Mouse (Mus musculus): ENCODE measurements around the gene Slc25a23. TPM values are rescaled to one million over a fixed set of nuclear protein-coding genes. Genes with fewer than 3 reads are reported as not detected.

The Slc25a23 gene
- total RNA-seq (2021), result 100 to 1,000 TPM; 308 to 317 TPM
- long read RNA-seq, transcript Slc25a23-201 (10 exons, 3,362 nt), result major isoform, 20 of 82 reads
- long read RNA-seq, partial matches to known transcripts, result 21 of 82 reads
- long read RNA-seq, other reads (novel, unspliced or antisense), result 40 of 82 reads

DNA sequence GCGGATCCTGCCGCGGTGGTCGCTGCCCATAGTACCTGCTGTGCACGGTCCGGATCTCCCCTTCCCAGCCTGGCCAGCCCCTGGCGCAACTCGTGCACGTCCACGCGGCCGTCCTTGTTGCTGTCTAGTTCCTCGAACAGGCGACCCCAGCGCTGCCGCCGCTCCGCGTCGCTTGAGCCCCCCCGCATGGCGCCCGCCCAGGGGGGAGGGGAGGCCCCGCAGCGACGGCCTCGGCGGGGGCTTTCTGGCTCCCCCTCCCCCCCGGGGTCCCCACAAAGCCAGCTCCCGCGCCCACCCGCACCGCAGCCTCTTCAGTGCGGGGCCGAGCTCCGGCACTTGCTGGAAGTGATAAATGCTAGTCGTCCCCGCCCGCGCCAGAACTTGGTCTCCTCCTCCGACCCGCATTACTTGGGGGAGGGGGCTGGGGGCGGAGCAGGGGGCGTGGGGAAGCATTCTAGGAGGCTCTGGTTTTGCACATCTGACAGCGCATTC is at the start of gene Slc25a23:
Slc25a23 (minus strand) TSS at position 378 of the 492 bp plus-strand sequence.
- DNase-seq (ENCODE audit: low spot score in 2 of 2), result peak; percentile 80 to 84

DNA sequence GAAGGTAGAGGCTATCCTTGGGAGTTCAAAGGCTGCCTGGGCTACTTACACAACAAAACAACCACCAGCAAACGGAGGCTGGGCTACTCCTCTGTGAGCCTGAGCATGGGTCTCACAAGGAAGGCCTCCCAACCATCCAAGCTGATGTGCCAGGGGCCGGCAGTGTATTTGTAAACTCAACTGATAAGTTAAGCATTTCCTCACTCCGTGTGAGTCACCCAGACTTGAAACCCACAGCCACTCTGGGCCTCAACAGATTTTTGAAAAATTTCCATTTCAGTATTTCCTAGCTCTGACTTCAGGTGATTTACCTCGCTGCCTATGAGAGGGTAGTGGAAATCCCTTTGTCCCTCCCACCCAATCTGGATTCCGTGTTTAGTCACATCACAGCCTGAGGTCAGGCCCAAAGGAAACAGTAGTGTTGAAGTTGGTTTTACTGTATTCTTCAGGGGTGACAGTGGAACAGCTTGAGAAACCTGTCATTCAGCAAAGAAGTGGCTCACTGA is 49.1 kb upstream of the Slc25a23 start:
- no peak for DNase-seq (ENCODE audit: low spot score in 2 of 2)

DNA sequence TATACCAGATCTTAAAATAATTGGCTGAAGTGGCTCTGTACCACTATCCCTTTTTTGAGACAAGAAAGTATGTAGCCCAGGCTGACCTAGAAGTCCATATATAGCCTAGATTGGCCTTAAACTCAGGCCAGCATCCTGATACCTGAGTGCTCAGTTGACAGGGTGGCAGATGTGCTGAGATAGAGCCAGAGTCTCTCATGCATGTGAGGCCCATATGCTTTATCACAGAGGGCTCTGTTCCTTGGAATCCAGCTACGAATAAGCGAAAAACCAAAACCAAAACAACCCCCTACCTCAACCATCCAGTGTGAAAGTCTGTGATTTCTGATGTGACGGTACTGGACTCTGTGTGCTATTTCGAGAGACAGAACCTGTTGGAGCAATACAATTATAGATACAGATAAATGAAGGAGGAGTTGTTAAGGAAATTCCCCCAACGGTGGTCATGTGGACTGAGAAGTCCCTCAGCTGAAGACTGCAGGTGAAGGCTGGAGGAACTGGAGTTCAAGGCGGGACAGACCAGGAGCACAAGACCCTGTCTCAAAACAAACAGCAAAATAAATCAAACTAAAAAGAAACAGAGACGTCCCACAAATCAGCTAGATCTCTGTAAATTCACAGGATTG is 48.5 kb upstream of the Slc25a23 start:
- no peak for DNase-seq (ENCODE audit: low spot score in 2 of 2)

DNA sequence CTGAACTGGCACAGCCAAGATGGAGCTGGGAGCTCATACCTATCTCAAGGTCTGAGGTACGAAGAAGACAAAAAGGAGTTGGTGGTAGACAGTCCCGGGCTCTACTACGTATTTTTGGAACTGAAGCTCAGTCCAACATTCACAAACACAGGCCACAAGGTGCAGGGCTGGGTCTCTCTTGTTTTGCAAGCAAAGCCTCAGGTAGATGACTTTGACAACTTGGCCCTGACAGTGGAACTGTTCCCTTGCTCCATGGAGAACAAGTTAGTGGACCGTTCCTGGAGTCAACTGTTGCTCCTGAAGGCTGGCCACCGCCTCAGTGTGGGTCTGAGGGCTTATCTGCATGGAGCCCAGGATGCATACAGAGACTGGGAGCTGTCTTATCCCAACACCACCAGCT is 47.4 kb upstream of the Slc25a23 start:
- DNase-seq (ENCODE audit: low spot score in 2 of 2), result no peak

DNA sequence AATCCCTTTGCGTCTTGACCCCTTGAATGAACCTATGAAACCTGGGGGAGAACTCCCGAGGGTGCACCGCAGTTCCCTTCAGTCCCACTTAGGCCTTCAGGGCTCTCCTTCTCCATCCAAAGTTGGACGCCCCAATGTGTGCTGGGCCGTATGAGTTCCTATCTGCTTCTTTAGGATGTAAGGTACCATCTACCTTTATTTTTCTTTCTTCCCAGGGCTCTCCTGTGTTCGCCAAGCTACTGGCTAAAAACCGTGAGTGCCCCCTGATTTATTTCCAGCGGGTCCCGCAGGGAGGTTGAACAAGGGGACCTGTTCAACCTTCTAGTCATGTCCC is 46.3 kb upstream of the Slc25a23 start:
- DNase-seq (ENCODE audit: low spot score in 2 of 2), result no peak

DNA sequence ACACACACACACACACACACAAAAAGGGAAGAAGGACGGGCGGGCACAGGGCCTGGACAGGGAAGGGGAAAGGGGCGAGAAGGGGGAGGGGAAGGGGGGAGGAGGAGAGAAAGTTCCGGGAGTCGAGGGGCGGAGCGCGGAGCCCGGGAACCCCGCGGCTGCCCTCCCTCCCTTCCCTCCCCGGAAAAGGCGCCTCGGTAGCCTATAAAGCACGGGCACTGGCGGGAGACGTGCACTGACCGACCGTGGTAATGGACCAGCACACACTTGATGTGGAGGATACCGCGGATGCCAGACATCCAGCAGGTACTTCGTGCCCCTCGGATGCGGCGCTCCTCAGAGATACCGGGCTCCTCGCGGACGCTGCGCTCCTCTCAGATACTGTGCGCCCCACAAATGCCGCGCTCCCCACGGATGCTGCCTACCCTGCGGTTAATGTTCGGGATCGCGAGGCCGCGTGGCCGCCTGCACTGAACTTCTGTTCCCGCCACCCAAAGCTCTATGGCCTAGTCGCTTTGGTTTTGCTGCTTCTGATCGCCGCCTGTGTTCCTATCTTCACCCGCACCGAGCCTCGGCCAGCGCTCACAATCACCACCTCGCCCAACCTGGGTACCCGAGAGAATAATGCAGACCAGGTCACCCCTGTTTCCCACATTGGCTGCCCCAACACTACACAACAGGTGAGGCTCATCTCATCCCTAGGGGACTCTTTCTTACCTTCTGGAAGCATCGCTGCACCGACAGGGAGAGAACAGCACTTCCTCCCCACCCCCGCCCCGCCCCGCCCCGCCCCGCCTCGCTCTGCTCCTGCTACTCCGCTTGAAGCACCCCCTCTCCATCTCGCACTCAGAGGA is 45.7 kb upstream of the Slc25a23 start, which contains the start of gene Tnfsf9:
Tnfsf9 (plus strand) TSS at position 145 of the 854 bp plus-strand sequence.
- DNase-seq (ENCODE audit: low spot score in 2 of 2), result peak in 1 of 2 experiments; percentile 46

DNA sequence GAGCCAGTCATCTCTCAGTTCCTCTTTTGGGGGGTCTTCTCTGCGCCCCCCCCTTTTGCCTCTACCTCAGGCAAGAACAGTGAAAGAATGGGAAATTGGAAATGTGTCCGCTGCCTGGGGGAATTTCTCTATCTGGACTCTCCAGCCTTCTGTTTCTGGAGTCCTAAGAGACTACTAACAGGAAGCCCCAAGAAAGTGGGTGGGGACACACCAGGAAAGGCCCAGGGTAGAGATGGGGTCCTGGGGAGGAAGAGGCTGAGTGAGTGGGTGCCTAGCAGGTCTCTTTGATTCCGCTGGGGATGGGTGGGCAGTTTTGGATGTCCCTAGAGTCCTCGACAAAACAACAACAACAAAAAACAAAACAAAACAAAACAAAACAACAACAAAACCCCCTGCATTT is 44.8 kb upstream of the Slc25a23 start:
- no peak for DNase-seq (ENCODE audit: low spot score in 2 of 2)

DNA sequence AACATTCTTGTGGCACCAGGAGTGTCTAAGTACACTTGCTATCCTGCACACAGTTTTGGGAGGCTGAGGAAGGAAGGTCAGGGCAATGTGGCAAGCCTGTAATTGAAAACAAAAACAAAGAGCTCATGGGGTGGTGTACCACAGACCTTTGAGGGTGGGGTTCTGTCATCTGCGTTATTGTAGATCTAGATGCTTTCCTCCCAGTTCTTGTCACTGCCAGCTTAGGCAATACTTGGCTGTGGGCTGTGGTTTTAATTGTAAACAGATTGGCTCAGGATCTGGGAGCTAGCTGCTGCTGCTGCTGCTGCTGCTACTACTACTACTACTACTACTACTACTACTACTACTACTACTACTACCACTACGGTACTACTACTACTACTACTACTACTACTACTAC is 42.6 kb upstream of the Slc25a23 start:
- no peak for DNase-seq (ENCODE audit: low spot score in 2 of 2)

DNA sequence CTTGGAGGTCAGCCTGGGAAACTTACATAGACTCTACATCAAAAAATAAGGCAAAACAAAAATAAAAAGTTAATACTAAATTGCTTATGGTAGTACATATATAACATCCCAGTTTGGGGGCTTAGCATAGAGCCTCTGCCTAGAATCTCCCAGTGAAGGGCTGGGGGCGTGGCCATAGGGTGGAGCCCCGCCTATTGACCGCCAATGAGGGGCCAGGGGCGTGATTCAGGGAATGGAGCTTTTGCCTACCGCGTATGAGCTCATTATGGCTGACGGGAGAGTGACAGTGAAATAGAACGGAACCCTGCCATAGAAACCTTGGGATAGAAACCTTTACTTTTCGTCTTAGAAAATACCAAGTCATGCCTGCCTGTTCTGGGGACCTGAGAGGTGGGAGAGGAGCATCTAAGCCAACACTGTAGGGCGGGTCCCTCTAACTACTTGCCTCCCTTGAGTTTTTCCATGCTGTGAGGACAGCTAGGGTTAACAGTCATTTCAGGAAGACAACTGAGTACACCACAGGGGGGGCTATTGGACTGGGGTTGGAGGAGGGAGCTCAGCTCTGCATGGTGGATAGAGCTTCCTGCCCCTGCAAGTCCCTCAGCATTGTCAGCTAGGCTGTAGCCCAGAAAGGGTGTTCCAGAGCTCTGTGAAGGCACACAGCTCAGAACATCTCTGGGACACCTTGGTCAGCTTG is 40.1 kb upstream of the Slc25a23 start:
- DNase-seq (ENCODE audit: low spot score in 2 of 2), result no peak

DNA sequence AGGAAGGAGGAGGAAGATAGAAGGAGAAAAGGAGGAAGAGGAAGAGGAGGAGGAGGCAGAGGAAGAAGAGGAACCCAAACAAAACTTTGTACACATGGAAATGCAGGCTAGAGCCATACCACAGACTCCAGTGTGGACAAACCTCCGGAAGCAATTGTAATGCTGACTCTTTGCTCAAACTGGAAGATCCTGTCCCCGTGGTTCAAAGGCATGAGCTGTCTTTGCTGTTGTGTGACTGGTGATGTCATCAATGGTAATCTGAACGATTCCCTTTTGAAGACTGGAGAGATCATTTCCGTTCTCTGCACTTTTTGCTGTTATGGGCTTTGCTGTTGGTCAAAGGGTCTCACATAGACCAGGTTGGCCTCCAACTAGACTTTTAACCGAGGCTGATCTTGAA is 38.7 kb upstream of the Slc25a23 start:
- no peak for DNase-seq (ENCODE audit: low spot score in 2 of 2)

DNA sequence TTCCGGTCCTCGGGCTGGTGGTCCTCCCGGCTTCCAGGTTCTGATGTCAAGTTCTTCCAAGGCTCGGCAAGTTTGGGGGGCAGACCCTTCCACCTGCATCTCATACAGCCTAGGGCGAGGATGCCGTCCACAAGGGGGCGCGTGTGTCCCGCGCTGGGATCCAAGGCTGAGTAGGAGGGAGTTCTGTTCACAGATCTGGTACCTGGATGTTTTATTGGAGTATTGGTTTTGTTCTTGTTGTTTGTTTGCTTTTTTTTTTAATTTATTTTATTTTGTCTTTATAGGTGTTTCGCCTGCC is 36.9 kb upstream of the Slc25a23 start:
- DNase-seq (ENCODE audit: low spot score in 2 of 2), result peak; percentile 90 to 92

DNA sequence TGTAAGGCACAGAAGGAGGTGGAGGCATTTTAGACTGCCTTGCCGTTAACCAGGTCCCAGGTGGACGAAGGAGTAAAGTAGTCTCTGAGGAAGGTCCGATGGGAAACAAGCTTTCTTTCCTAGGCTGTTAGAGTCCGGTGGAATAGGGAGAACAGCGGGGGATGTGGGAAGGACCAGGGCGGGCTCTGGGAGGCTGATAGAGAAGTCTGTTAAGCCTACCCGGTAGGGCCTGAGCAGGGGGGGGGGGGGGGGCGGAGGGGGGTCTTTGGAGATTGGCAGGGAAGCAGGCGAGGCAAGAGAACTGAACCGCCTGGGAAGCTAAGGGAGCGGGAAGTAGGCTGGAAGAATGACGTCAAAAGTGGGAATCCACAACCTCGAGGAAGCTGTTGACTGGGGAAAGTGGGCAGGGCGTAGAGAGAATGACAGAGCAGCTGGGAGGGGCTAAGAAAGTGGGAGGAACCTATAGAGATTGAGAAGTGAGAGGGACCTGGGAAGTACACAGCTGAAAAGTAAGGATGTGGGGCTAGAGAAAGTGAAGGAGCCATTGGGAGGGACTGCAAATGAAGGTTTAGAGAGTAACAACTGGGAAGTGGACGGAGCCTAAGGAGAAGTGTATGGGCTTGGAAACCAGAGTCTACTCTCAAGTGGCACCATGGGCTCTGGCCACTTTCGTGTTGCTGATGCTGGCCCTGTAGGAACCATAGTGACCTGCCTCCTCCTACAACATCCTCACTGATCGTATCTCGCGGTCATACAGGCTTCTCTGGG is 36.4 kb upstream of the Slc25a23 start:
- no peak for DNase-seq (ENCODE audit: low spot score in 2 of 2)

DNA sequence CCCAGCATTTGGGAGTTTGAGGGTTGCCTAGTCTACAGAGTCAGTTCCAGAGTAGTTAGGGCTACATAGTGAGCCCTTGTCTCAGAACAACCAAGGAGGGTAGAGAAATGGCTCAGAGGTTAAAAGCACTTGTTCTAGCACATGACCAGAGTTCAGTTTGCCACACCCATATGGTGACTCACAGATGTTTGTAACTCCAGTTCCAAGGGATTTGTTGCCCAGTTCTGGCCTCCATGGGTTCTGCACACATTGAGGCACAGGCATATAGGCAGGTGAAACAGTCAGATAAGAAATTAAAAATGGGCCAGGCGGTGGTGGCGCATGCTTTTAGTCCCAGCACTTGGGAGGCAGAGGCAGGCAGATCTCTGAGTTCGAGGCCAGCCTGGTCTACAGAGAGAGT is 34.6 kb upstream of the Slc25a23 start:
- no peak for DNase-seq (ENCODE audit: low spot score in 2 of 2)

DNA sequence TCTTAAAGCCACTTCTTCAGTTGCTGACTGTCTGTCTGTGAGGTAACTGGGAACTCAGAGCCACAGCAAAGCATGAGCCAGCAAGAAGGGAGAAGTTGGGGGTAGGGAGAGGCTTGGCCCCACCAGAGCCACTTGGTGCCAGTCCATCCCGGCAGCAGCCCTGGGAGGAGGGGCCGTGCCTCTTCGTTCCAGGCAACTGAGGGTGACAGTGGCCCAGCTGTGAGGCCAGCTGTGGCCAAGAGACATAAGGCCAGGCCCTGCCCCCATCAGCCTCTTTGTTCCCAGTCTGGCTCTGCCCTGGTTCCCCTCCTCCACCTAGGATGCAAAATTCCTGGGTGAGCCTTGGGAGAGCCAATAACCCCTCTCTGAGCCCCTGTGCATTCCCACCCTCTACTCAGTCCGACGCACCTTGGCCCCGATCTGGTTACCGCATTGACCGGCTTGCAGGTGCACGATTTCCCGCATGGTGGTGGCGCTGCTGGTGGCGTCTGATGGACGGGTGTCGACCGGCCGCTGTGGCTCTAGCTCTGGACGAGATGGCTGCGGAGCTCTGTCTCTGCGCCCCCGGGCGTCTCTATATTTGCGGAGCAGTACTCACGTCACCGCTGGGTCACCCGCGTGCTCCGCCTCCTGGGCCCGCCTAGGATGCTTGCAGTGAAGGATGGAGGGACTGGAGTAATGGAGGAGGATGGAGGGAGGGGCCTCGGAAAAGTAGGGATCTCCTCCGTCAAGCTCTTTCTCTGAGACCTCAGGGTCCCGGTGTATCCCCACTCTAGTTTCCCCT is 27.6 kb upstream of the Slc25a23 start, which contains the start of gene Tubb4a:
Tubb4a (minus strand) TSS at position 734 of the 784 bp plus-strand sequence.
- peak; percentile 75 to 82 for DNase-seq (ENCODE audit: low spot score in 2 of 2)

DNA sequence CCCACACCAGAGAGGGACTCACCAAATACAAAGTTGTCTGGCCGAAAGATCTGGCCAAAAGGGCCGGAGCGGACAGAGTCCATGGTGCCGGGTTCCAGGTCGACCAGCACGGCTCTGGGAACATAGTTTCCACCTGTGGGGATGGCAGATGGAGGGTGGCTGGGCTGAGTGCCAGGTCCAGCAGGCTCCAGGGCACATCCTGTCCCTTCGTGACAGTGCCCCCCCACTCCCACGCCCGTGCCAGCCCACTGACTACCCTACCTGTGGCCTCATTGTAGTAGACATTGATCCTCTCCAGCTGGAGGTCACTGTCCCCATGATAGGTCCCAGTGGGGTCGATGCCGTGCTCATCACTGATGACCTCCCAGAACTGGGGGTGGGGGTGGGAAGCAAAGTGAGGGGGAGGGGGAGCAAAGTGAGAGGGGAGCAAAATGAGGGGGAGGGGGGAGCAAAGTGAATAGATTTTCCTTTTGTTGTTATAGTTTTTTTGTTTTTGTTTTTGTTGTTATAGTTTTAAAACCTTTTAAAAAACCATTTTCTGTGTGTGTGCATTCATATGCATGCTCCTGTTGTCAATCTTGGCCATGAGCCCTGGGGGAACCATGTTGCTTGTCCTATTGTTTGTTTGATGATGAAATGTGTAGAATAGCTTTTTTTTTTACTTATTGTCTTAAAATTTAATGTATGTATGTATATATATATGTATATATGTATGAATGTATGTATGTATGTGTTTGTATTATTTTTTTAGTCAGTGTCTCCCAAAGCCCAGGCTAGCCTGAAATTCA is 26.5 kb upstream of the Slc25a23 start:
- DNase-seq (ENCODE audit: low spot score in 2 of 2), result peak in 1 of 2 experiments; percentile 44

DNA sequence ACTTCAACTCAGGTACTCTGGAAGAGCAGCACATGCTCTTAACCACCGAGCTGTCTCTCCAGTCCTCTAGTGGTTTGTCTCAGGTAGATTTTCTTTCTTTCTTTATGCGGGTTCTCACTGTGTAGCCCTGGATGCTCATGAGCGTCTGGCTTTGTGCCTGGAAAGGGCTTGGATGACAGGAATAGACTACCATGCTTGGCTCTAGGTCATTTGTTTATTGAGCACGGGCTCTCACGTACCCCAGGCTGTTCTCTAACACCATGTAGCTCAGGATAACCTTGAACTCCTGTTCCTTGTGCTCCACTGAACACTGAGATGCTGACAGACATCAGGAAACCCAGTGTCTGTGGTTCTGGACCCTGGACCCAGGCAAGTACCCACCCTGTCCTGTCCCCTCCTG is 22.8 kb upstream of the Slc25a23 start:
- no peak for DNase-seq (ENCODE audit: low spot score in 2 of 2)

DNA sequence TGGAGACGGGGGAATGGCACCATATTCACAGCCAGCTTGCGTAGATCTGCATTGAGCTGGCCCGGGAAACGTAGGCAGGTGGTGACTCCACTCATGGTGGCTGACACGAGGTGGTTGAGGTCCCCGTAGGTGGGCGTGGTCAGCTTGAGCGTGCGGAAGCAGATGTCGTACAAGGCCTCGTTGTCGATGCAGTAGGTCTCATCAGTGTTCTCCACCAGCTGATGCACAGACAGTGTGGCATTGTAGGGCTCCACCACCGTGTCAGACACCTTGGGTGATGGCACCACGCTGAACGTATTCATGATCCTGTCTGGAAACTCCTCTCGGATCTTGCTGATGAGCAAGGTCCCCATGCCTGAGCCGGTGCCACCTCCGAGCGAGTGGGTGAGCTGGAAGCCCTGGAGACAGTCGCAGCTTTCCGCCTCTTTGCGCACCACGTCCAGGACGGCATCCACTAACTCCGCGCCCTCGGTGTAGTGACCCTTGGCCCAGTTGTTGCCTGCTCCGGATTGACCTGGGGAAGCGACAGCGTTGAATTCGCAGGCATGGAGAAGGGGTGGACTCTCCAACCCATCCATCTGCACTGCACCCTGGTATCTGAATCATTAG is 21.7 kb upstream of the Slc25a23 start:
- DNase-seq (ENCODE audit: low spot score in 2 of 2), result no peak

DNA sequence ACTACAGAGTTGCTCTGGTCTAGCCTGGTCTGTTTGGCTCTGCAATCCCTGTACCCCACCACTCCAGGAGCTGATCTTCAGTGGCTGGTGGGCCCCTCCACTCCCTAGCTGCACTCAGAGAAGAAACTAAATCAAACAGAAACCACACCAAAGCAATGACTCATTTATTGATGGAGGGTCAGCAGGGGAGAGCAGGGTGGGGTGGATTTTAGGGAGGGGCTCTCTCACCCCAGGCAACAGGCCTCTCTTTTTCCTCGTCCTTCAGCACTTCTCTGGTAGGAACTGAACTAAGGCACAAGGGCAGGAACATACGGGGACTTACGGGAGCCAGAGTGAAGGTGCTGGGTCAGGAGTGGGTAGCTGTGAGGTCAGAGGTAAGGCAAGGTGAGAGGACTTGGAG is 20.3 kb upstream of the Slc25a23 start:
- no peak for DNase-seq (ENCODE audit: low spot score in 2 of 2)

DNA sequence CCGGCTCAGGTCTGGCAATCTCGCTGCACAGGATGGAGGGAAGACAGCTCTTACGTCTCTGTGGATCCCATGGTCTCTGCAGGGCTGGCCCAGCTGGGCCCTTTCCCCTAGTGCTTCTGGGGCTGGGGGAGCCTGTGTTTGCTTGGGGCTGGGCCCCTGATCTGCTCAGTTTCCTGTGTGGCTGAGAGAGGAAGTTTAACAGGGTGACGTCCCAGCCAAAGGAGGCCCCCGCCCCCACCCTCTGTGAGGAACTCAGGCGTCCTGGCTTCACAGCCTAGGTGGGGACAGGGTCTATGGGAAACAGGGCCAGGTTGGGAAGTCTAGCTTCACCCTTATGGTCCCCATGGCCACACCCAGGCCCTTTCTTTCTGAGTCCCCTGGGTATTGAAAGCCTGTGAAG is 18.7 kb upstream of the Slc25a23 start, which contains the start of gene Dennd1c:
Dennd1c (minus strand) TSS at position 179 of the 400 bp plus-strand sequence.
- DNase-seq (ENCODE audit: low spot score in 2 of 2), result no peak

Measured in layer of hippocampus, postnatal 10 days (tissue).